Mouse (Mus musculus) testis, postnatal 14 days (tissue): ENCODE results near the gene Polr2l.
"Not testable (repeated sequence)": the region's sequence is repeated elsewhere in the genome, so short reads cannot be mapped to it uniquely, and the experiment has no call there.

Source experiments
- DNase-seq: peaks from one replicate; pipeline ENCODE4 v3.0.0; 2021; ENCODE audit warnings: low spot score

Gene Polr2l

GRCm38 (mm10) chr7:141447110-141447991 is 27.6 kb downstream of the Polr2l start, which contains the start of gene Rplp2:
Gene Rplp2, plus strand, starts transcription at chr7:141447370.
- peak; percentile 94 for DNase-seq

- DNase-seq, result not testable (repeated sequence)
Measured at GRCm38 (mm10) chr7:141446374-141446773, 28.6 kb downstream of the Polr2l start.

- DNase-seq, result no peak
Measured at GRCm38 (mm10) chr7:141443828-141444237, 31.1 kb downstream of the Polr2l start, which contains the start of gene Pidd1. Gene Pidd1, minus strand, starts transcription at chr7:141444025.

- no peak for DNase-seq
Measured at GRCm38 (mm10) chr7:141443081-141443821, 31.7 kb downstream of the Polr2l start.

GRCm38 (mm10) chr7:141442199-141442598 is 32.7 kb downstream of the Polr2l start:
- DNase-seq, result no peak

- no peak for DNase-seq
Measured at GRCm38 (mm10) chr7:141441460-141441859, 33.5 kb downstream of the Polr2l start.

- no peak for DNase-seq
Measured at GRCm38 (mm10) chr7:141440613-141441012, 34.3 kb downstream of the Polr2l start.

GRCm38 (mm10) chr7:141439811-141440210 is 35.1 kb downstream of the Polr2l start:
- DNase-seq, result no peak

- no peak for DNase-seq
Measured at GRCm38 (mm10) chr7:141439140-141439679, 35.7 kb downstream of the Polr2l start.

- DNase-seq, result no peak
Measured at GRCm38 (mm10) chr7:141438201-141438968, 36.5 kb downstream of the Polr2l start.

- peak; percentile 69 for DNase-seq
Measured at GRCm38 (mm10) chr7:141437178-141438120, 37.5 kb downstream of the Polr2l start, which contains the start of gene Slc25a22. Gene Slc25a22, minus strand, starts transcription at chr7:141437892.

GRCm38 (mm10) chr7:141436523-141436892 is 38.4 kb downstream of the Polr2l start:
- DNase-seq, result no peak

GRCm38 (mm10) chr7:141435856-141436522 is 38.9 kb downstream of the Polr2l start:
- DNase-seq, result no peak

GRCm38 (mm10) chr7:141435129-141435855 is 39.6 kb downstream of the Polr2l start:
- DNase-seq, result no peak

- no peak for DNase-seq
Measured at GRCm38 (mm10) chr7:141434464-141434863, 40.5 kb downstream of the Polr2l start.

- no peak for DNase-seq
Measured at GRCm38 (mm10) chr7:141433517-141434400, 41.2 kb downstream of the Polr2l start.

GRCm38 (mm10) chr7:141432741-141433516 is 42.0 kb downstream of the Polr2l start:
- no peak for DNase-seq
